10 mouse cellular contexts compared by ENCODE assay signal in the genomic region with DNA sequence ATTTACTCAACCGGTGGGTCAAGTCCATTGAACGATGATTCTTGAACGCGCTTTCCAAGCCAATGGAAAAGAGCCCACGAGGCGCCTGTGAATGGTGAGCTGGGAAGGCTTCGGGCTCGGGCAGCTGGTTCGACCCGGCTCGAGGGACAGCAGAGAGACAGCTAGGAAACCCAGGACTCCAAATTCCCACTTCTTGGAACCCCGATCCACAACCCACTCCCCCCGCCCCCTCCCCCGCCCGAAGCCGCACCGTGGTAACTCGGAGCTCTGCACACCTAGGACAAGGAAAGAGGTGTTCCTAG. TPM values are rescaled to one million over a fixed set of nuclear protein-coding genes. Genes with fewer than 3 reads are reported as not detected.
A peak's percentile ranks its signal among the peaks of the same experiment; 100 is the strongest.
DNase-seq lines count a peak whose midpoint lies in the region; ATAC-seq lines count a peak whose summit lies in the region.
"Had no signal": no experiment of that assay in that cellular context is flagged by ENCODE, and none has a peak within 500 bp of the region (broad histone marks: within the 10 kb centered on the region; RNA-seq: fewer than 3 reads in every experiment).

No protein-coding gene starts in this region.

- H3K4me2 ChIP-seq in neural tube, embryonic 11.5 days (ENCODE audit: low read depth) = peak overlapping the region; percentile 52
- peak overlapping the region; percentile 58 for H3K4me2 ChIP-seq in liver, embryonic 15.5 days

- H3K36me3 ChIP-seq in neural tube, embryonic 11.5 days (ENCODE audit: control insufficient read depth, insufficient read depth, low read length) = no peaks in the 10 kb centered on the region
- H3K36me3 ChIP-seq in hindbrain, embryonic 10.5 days = no peaks in the 10 kb centered on the region
- no peaks in the 10 kb centered on the region for H3K36me3 ChIP-seq in liver, embryonic 15.5 days (replicated peaks)

- no peak for DNase-seq in neural tube, embryonic 11.5 days (ENCODE audit: low spot score)
- no peak for DNase-seq in neural tube, embryonic 10.5 days (ENCODE audit: extremely low spot score, low spot score)
- peak; percentile 44 for DNase-seq in hindbrain, embryonic 10.5 days (ENCODE audit: low spot score)
- no peak for DNase-seq in left cerebral cortex, adult 18-20 months (ENCODE audit: low spot score in 2 of 2)
- DNase-seq in thymus, postnatal 0 days (ENCODE audit: low spot score) = no peak
- no peak for DNase-seq in embryo, embryonic 9.5 days (ENCODE audit: extremely low spot score)
- DNase-seq: kidney, adult 11 months; thymus, postnatal 14 days had no signal

- H3K9me3 ChIP-seq in neural tube, embryonic 11.5 days (ENCODE audit: control insufficient read depth, low read length) = no peaks in the 10 kb centered on the region
- H3K9me3 ChIP-seq in hindbrain, embryonic 10.5 days = no peaks in the 10 kb centered on the region
- H3K9me3 ChIP-seq in liver, embryonic 15.5 days (replicated peaks) = no peaks in the 10 kb centered on the region

- H3K27ac ChIP-seq in neural tube, embryonic 11.5 days (ENCODE audit: low read depth, low read length) = no peak overlapping the region
- H3K27ac ChIP-seq in hindbrain, embryonic 10.5 days = no peak overlapping the region
- H3K27ac ChIP-seq in liver, embryonic 15.5 days (replicated peaks) = no peak overlapping the region

- peak overlapping the region; percentile 28 for H3K4me3 ChIP-seq in neural tube, embryonic 11.5 days (ENCODE audit: low read depth, low read length)
- H3K4me3 ChIP-seq in hindbrain, embryonic 10.5 days = peak overlapping the region; percentile 51
- peak overlapping the region; percentile 28 for H3K4me3 ChIP-seq in liver, embryonic 15.5 days (replicated peaks)

- 1% methylated on average over 16 of the region's 18 CpGs for WGBS in neural tube, embryonic 11.5 days
- under 1% methylated on average over 18 of the region's 18 CpGs for WGBS in hindbrain, embryonic 10.5 days
- 1% methylated on average over 18 of the region's 18 CpGs for WGBS in liver, embryonic 15.5 days (ENCODE audit: insufficient replicate concordance)

- no peak for ATAC-seq in neural tube, embryonic 11.5 days (ENCODE audit: insufficient read depth, low FRiP score, low TSS enrichment)
- ATAC-seq in liver, embryonic 15.5 days (ENCODE audit: insufficient read depth) = no peak

- H3K4me1 ChIP-seq in neural tube, embryonic 11.5 days (ENCODE audit: control insufficient read depth, insufficient read depth, low read length) = peaks cover 25% of the 10 kb centered on the region
- peaks cover 50% of the 10 kb centered on the region for H3K4me1 ChIP-seq in hindbrain, embryonic 10.5 days (replicated peaks)
- peaks cover 33% of the 10 kb centered on the region for H3K4me1 ChIP-seq in liver, embryonic 15.5 days (replicated peaks)

- no peak overlapping the region for H3K9ac ChIP-seq in neural tube, embryonic 11.5 days (ENCODE audit: low read length)
- no peak overlapping the region for H3K9ac ChIP-seq in liver, embryonic 15.5 days

- peaks cover 96% of the 10 kb centered on the region for H3K27me3 ChIP-seq in neural tube, embryonic 11.5 days (ENCODE audit: control insufficient read depth, insufficient read depth, low read length)
- peaks cover 100% of the 10 kb centered on the region for H3K27me3 ChIP-seq in hindbrain, embryonic 10.5 days (ENCODE audit: insufficient read depth, poor library complexity, severe bottlenecking)
- peaks cover 99% of the 10 kb centered on the region for H3K27me3 ChIP-seq in liver, embryonic 15.5 days

RNA-seq across cellular contexts. Expression of a gene that starts 0.3 kb away (rescaled TPM):
- polyA plus RNA-seq in neural tube, embryonic 11.5 days (2014; fragmentation: Nextera tagmentation; extraction: Ambion mirVana) = 2.3 and 4.0 TPM in 2 replicates
- polyA plus RNA-seq in hindbrain, embryonic 10.5 days (2016; fragmentation: Nextera tagmentation; extraction: Ambion mirVana) = 39.8 and 42.5 TPM in 2 replicates
- 0.16 and 0.20 TPM in 2 replicates for polyA plus RNA-seq in liver, embryonic 15.5 days (2015; fragmentation: Nextera tagmentation; extraction: Ambion mirVana)
- not detected for total RNA-seq in left cerebral cortex, adult 18-20 months (2021)
- 3.6 and 3.8 TPM in 2 replicates for polyA plus RNA-seq in thymus, postnatal 0 days (2015; fragmentation: Nextera tagmentation; extraction: Ambion mirVana)
- total RNA-seq: neutrophil, adult 5-6 weeks had no signal

RNA-seq across cellular contexts. Expression of a gene that starts 11.9 kb away (rescaled TPM):
- polyA plus RNA-seq in neural tube, embryonic 11.5 days (2014; fragmentation: Nextera tagmentation; extraction: Ambion mirVana) = not detected in 2 replicates
- 10.0 and 10.1 TPM in 2 replicates for polyA plus RNA-seq in hindbrain, embryonic 10.5 days (2016; fragmentation: Nextera tagmentation; extraction: Ambion mirVana)
- not detected in 2 replicates for polyA plus RNA-seq in liver, embryonic 15.5 days (2015; fragmentation: Nextera tagmentation; extraction: Ambion mirVana)
- not detected for total RNA-seq in left cerebral cortex, adult 18-20 months (2021)
- polyA plus RNA-seq in thymus, postnatal 0 days (2015; fragmentation: Nextera tagmentation; extraction: Ambion mirVana) = not detected in 2 replicates
- total RNA-seq: neutrophil, adult 5-6 weeks had no signal

Comparison
In these comparisons a context has a peak if more than half of its experiments do, and no peak if none do; other contexts are left out.
1. RNA of a gene that starts 11.9 kb away (polyA plus RNA-seq): 10.0 to 10.1 TPM in hindbrain, embryonic 10.5 days; not detected in neural tube, embryonic 11.5 days, not detected in liver, embryonic 15.5 days and not detected in thymus, postnatal 0 days; every median in the first group is over 10 times any median in the second.
2. Peak in every context shown above with its lines, with median percentiles within 50 percentile points of each other: H3K4me3 ChIP-seq.